26 mouse cellular contexts compared by ENCODE assay signal in the genomic region with DNA sequence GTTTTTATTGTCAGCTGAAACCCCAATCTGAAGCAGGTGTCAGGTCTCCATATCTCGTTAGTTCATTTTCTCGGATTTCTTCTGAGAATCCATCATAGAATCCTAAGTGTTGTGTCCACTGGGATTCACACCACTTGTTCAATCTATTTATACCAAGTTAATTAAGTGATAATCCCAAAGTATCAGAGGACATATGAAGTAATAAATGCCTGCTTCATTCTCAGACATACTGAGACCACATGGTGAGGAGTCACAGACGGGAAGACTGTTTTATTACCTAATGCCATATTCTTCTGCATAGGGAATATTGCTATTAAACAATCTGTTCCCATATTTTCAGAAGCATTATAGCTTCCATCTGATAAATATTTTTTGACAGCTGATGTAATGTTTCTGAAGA.
DNase-seq lines count a peak whose midpoint lies in the region; ATAC-seq and TF ChIP-seq lines count a peak whose summit lies in the region.
"Had no signal": no experiment of that assay in that cellular context is flagged by ENCODE, and none has a peak within 500 bp of the region (broad histone marks: within the 10 kb centered on the region; RNA-seq: fewer than 3 reads in every experiment).

No protein-coding gene starts in this region.

- H3K27ac ChIP-seq in forebrain, embryonic 12.5 days: no peak overlapping the region
- H3K27ac ChIP-seq in forebrain, embryonic 10.5 days: no peak overlapping the region
- H3K27ac ChIP-seq in hindbrain, embryonic 16.5 days (ENCODE audit: low read depth, low read length): no peak overlapping the region
- no peak overlapping the region for H3K27ac ChIP-seq in hindbrain, embryonic 10.5 days
- no peak overlapping the region for H3K27ac ChIP-seq in neural tube, embryonic 14.5 days (ENCODE audit: low read depth, low read length)
- H3K27ac ChIP-seq in neural tube, embryonic 15.5 days (replicated peaks): no peak overlapping the region
- no peak overlapping the region for H3K27ac ChIP-seq in kidney, adult 2 months (ENCODE audit: insufficient read depth, low read depth, low read length)
- H3K27ac ChIP-seq: embryonic facial prominence, embryonic 12.5 days; hindbrain, embryonic 15.5 days; intestine, embryonic 15.5 days; kidney, postnatal 0 days; liver, embryonic 15.5 days had no signal

- H3K4me2 ChIP-seq in forebrain, embryonic 12.5 days: no peak overlapping the region
- H3K4me2 ChIP-seq in hindbrain, embryonic 16.5 days (ENCODE audit: low read length): no peak overlapping the region
- no peak overlapping the region for H3K4me2 ChIP-seq in neural tube, embryonic 14.5 days (ENCODE audit: low read depth, low read length)
- H3K4me2 ChIP-seq in neural tube, embryonic 15.5 days: no peak overlapping the region
- H3K4me2 ChIP-seq: embryonic facial prominence, embryonic 12.5 days; hindbrain, embryonic 15.5 days; intestine, embryonic 15.5 days; liver, embryonic 15.5 days; lung, embryonic 14.5 days had no signal

- no peaks in the 10 kb centered on the region for H3K27me3 ChIP-seq in forebrain, embryonic 12.5 days
- no peaks in the 10 kb centered on the region for H3K27me3 ChIP-seq in forebrain, embryonic 10.5 days (ENCODE audit: poor library complexity, severe bottlenecking)
- no peaks in the 10 kb centered on the region for H3K27me3 ChIP-seq in hindbrain, embryonic 16.5 days (replicated peaks; ENCODE audit: control insufficient read depth, insufficient read depth, low read length)
- no peaks in the 10 kb centered on the region for H3K27me3 ChIP-seq in hindbrain, embryonic 10.5 days (ENCODE audit: insufficient read depth, poor library complexity, severe bottlenecking)
- H3K27me3 ChIP-seq in neural tube, embryonic 14.5 days (ENCODE audit: control insufficient read depth, insufficient read depth, low read length): no peaks in the 10 kb centered on the region
- H3K27me3 ChIP-seq in neural tube, embryonic 15.5 days (replicated peaks): no peaks in the 10 kb centered on the region
- no peaks in the 10 kb centered on the region for H3K27me3 ChIP-seq in kidney, adult 2 months (replicated peaks; ENCODE audit: control insufficient read depth, insufficient read depth, low read length)
- H3K27me3 ChIP-seq: embryonic facial prominence, embryonic 12.5 days; hindbrain, embryonic 15.5 days; intestine, embryonic 15.5 days; liver, embryonic 15.5 days; Patski had no signal

- H3K4me1 ChIP-seq in forebrain, embryonic 12.5 days: no peaks in the 10 kb centered on the region
- no peaks in the 10 kb centered on the region for H3K4me1 ChIP-seq in forebrain, embryonic 10.5 days
- H3K4me1 ChIP-seq in hindbrain, embryonic 16.5 days (ENCODE audit: control insufficient read depth, insufficient read depth, low read depth, low read length): no peaks in the 10 kb centered on the region
- H3K4me1 ChIP-seq in hindbrain, embryonic 10.5 days (replicated peaks): no peaks in the 10 kb centered on the region
- H3K4me1 ChIP-seq in neural tube, embryonic 14.5 days (ENCODE audit: control insufficient read depth, insufficient read depth, low read length): no peaks in the 10 kb centered on the region
- H3K4me1 ChIP-seq in neural tube, embryonic 15.5 days: no peaks in the 10 kb centered on the region
- no peaks in the 10 kb centered on the region for H3K4me1 ChIP-seq in kidney, adult 2 months (ENCODE audit: control insufficient read depth, insufficient read depth, low read length)
- H3K4me1 ChIP-seq: embryonic facial prominence, embryonic 12.5 days; hindbrain, embryonic 15.5 days; intestine, embryonic 15.5 days; liver, embryonic 15.5 days had no signal

- no peak for TF ChIP-seq POLR2A in kidney, adult 2 months (IDR thresholded peaks at IDR 0.05; ENCODE audit: low read depth, low read length)

- ATAC-seq in forebrain, embryonic 12.5 days (ENCODE audit: low FRiP score): peak; percentile 86
- peak; percentile 37; the same call in 1 of the 2 replicates for ATAC-seq in hindbrain, embryonic 16.5 days
- peak; percentile 9; the same call in 1 of the 2 replicates for ATAC-seq in neural tube, embryonic 14.5 days (ENCODE audit: low read depth)
- ATAC-seq in neural tube, embryonic 15.5 days (ENCODE audit: low FRiP score): no peak
- ATAC-seq: intestine, embryonic 15.5 days; Patski had no signal

- H3K36me3 ChIP-seq in forebrain, embryonic 12.5 days (replicated peaks): no peaks in the 10 kb centered on the region
- H3K36me3 ChIP-seq in forebrain, embryonic 10.5 days (replicated peaks): no peaks in the 10 kb centered on the region
- no peaks in the 10 kb centered on the region for H3K36me3 ChIP-seq in hindbrain, embryonic 16.5 days (ENCODE audit: control insufficient read depth, insufficient read depth, low read length)
- H3K36me3 ChIP-seq in hindbrain, embryonic 10.5 days: no peaks in the 10 kb centered on the region
- H3K36me3 ChIP-seq in neural tube, embryonic 14.5 days (ENCODE audit: control insufficient read depth, insufficient read depth, low read length): no peaks in the 10 kb centered on the region
- H3K36me3 ChIP-seq in neural tube, embryonic 15.5 days: no peaks in the 10 kb centered on the region
- H3K36me3 ChIP-seq in kidney, adult 2 months (ENCODE audit: control insufficient read depth, insufficient read depth, low read length): no peaks in the 10 kb centered on the region
- H3K36me3 ChIP-seq: embryonic facial prominence, embryonic 12.5 days; hindbrain, embryonic 15.5 days; intestine, embryonic 15.5 days; liver, embryonic 15.5 days had no signal

- no peak overlapping the region for H3K4me3 ChIP-seq in forebrain, embryonic 12.5 days (replicated peaks)
- no peak overlapping the region for H3K4me3 ChIP-seq in forebrain, embryonic 10.5 days
- no peak overlapping the region for H3K4me3 ChIP-seq in hindbrain, embryonic 16.5 days (ENCODE audit: low read length)
- H3K4me3 ChIP-seq in hindbrain, embryonic 10.5 days: no peak overlapping the region
- H3K4me3 ChIP-seq in neural tube, embryonic 14.5 days (ENCODE audit: low read depth, low read length): no peak overlapping the region
- no peak overlapping the region for H3K4me3 ChIP-seq in neural tube, embryonic 15.5 days (replicated peaks)
- no peak overlapping the region for H3K4me3 ChIP-seq in kidney, adult 2 months (ENCODE audit: insufficient read depth, low read depth, low read length)
- H3K4me3 ChIP-seq: embryonic facial prominence, embryonic 12.5 days; hindbrain, embryonic 15.5 days; intestine, embryonic 15.5 days; liver, embryonic 15.5 days had no signal

- WGBS in forebrain, embryonic 12.5 days: 54% methylated on average over 3 of the region's 3 CpGs
- WGBS in forebrain, embryonic 10.5 days: 86% methylated on average over 3 of the region's 3 CpGs
- WGBS in hindbrain, embryonic 16.5 days: 42% methylated on average over 3 of the region's 3 CpGs
- WGBS in hindbrain, embryonic 10.5 days: 81% methylated on average over 3 of the region's 3 CpGs
- 37% methylated on average over 3 of the region's 3 CpGs for WGBS in neural tube, embryonic 14.5 days
- WGBS in neural tube, embryonic 15.5 days: 33% methylated on average over 3 of the region's 3 CpGs
- WGBS in kidney, adult 2 months: 58% methylated on average over 3 of the region's 3 CpGs

- H3K9ac ChIP-seq in forebrain, embryonic 12.5 days: no peak overlapping the region
- H3K9ac ChIP-seq in hindbrain, embryonic 16.5 days (ENCODE audit: low read depth, low read length): no peak overlapping the region
- no peak overlapping the region for H3K9ac ChIP-seq in neural tube, embryonic 14.5 days (replicated peaks; ENCODE audit: low read depth, low read length)
- no peak overlapping the region for H3K9ac ChIP-seq in neural tube, embryonic 15.5 days (replicated peaks)
- H3K9ac ChIP-seq: embryonic facial prominence, embryonic 12.5 days; hindbrain, embryonic 15.5 days; intestine, embryonic 15.5 days; liver, embryonic 15.5 days; lung, embryonic 14.5 days had no signal

- H3K9me3 ChIP-seq in forebrain, embryonic 12.5 days: no peaks in the 10 kb centered on the region
- no peaks in the 10 kb centered on the region for H3K9me3 ChIP-seq in forebrain, embryonic 10.5 days
- H3K9me3 ChIP-seq in hindbrain, embryonic 16.5 days (ENCODE audit: control insufficient read depth, low read length): no peaks in the 10 kb centered on the region
- no peaks in the 10 kb centered on the region for H3K9me3 ChIP-seq in hindbrain, embryonic 10.5 days
- H3K9me3 ChIP-seq in neural tube, embryonic 14.5 days (ENCODE audit: control insufficient read depth, low read length): no peaks in the 10 kb centered on the region
- H3K9me3 ChIP-seq in neural tube, embryonic 15.5 days (replicated peaks): no peaks in the 10 kb centered on the region
- H3K9me3 ChIP-seq: embryonic facial prominence, embryonic 12.5 days; hindbrain, embryonic 15.5 days; intestine, embryonic 15.5 days; liver, embryonic 15.5 days had no signal

- no peak for TF ChIP-seq CTCF in kidney, adult 2 months (conservative IDR thresholded peaks at IDR 0.05; ENCODE audit: insufficient read depth, insufficient read length, low read depth, low read length)

- DNase-seq in forebrain, embryonic 10.5 days (ENCODE audit: extremely low spot score, low spot score): no peak
- DNase-seq in hindbrain, embryonic 10.5 days (ENCODE audit: low spot score): no peak
- no peak for DNase-seq in kidney, adult 2 months
- DNase-seq: adrenal gland, postnatal 10 days; cerebellum, adult 11 months; cerebellum, adult 9-10 months; cerebellum, postnatal 36 days; gastrocnemius, postnatal 10 days; heart, postnatal 14 days; kidney, adult 8-10 months; kidney, postnatal 4 days; left cerebral cortex, postnatal 4 days; lung, embryonic 14.5 days; lung, postnatal 14 days; thymus, adult 2 months; thymus, postnatal 36 days had no signal
